Mouse (Mus musculus) T-cell, adult 2 months (primary cell): ENCODE measurements around the gene Hvcn1.

Source experiments
- DNase-seq: peaks from one replicate; pipeline ENCODE4 v3.0.0; 2022; ENCODE audit warnings: low spot score

Gene Hvcn1

DNA sequence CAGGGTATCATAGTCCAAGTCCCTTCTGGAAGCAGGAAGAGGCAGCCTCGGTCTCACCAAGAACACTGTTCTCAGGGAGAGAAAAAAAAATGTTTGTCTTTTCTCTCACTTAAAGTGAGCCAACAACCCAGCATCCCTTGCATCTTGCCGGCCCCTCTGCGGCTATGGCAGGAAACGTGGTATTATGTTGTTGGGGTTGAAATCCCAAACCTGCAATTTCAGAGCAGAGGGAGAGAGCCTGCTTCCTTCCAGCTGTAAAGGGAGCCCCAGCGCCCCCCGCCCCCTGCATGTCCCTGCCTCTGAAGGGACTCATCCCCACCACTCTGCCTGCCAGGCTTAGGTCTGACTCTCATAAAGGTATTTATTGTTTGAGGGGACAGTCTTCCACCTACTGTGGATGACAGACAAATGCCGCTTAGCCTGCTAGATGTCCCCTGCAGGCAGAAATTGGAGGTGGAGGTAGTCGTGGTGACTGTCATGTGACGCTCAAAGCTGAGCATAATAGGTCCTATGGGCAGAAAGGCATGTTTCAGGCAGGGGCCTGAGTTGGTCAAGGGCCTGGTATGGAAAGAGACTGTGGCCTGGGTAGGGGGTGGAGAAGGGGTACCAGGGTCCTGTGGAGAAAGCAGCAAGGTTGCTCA, 28.7 kb downstream of the Hvcn1 start:
- DNase-seq = peak; percentile 81

GRCm38 (mm10) chr5:122237200-122237599, 30.6 kb downstream of the Hvcn1 start:
- no peak for DNase-seq

- no peak for DNase-seq
Measured at GRCm38 (mm10) chr5:122239618-122240017, 33.0 kb downstream of the Hvcn1 start.

DNA sequence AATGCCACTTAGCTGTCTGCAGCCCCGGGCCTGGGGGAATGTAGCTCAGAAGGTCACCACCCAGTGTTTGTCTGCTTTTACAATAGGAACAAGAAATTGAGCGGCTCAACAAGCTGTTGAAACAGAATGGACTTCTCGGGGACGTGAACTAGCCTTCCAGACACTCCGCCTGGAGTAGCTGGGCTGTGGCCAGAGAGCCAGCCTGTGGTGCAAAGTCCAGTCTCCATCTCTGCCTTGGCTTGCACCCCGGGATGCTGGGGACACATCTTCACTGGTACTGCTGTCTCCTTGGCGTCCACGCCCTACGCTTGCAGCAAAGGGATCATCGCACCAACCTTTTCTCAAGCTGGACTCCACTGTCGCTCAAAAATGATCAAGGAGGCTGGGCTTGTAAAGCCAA, 33.9 kb downstream of the Hvcn1 start:
- DNase-seq = no peak

DNA sequence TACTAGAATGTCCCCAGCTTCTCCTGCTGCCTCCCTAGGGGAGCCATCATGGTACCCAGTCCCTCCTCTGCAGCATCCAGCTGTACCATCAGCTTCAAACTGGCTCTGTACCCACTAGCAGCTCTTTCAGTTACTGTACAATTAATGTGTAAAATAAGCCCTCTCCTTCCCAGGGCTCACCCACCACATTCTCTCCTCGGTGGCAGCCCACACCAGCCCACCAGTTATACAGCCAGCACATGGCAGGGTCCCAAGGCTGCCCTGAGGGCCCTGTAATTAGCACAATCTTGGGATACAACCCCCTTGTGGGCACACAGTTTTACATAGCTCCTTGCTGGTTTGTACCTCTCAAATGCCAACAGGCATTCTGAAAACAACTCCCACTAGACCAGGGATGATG, 34.4 kb downstream of the Hvcn1 start:
- no peak for DNase-seq

DNA sequence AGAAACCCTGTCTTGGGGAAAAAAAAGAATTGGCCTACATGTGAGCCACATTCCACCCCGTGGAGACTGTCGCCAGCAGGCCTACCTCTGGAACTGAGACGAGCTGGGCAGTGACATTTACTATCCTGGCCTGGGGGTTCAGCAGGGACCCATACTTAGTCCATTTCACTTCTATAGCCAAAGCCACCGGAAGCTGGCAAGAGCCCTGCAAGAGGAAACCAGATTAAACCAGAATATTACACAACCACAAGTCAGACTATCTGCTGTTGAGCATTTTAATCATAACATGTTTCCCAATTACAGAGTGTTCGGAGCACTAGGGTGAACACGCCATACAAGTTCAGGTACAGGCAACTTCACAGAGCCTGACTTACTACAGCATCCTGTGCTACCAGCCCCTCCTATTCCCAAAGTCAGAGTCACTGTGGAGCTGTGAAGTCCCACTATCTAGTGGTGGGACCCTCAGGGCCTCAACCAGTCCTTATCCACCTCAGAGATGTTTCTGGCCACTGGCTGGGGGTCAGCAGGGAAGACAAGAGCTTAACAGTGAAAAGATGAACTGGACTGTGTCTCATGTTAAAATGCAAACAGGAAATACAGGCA, 36.0 kb downstream of the Hvcn1 start:
- DNase-seq = no peak

- DNase-seq = no peak
Measured at GRCm38 (mm10) chr5:122243781-122244523, 37.3 kb downstream of the Hvcn1 start.

GRCm38 (mm10) chr5:122245186-122245585, 38.6 kb downstream of the Hvcn1 start:
- DNase-seq = no peak

DNA sequence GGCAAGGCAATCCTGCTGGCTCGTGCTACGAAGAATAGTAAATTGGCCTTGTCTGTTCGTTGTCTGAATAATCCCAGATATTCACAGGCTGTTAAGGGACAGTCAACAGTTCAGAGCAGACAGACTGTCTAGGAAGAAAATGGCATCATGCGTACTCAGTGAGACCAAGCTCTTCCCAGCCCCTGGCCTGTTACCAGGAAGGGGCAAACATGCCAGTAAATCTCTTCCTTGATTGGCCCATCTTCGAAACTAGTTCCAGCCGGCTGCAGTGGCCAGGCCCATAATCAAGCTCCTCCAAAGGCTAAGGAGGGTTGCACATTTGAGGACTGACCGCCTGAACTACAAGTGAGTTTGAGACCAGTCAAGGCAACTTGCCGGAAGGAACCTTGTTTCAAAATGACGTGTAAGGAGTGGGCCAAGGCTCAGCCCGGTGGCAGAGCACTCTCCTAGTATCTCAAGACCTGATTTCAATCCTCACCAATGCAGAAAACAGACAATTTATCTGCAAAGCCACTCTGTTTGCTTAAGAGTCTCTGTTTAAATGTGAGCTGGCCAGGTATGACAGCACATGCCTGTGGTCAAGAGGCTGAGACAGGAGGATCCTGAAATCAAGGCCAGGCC, 40.1 kb downstream of the Hvcn1 start:
- no peak for DNase-seq

GRCm38 (mm10) chr5:122247529-122247928, 40.9 kb downstream of the Hvcn1 start:
- DNase-seq = no peak

- no peak for DNase-seq
Measured at GRCm38 (mm10) chr5:122247934-122248333, 41.3 kb downstream of the Hvcn1 start.

- DNase-seq = no peak
Measured at GRCm38 (mm10) chr5:122249281-122249680, 42.7 kb downstream of the Hvcn1 start.

DNA sequence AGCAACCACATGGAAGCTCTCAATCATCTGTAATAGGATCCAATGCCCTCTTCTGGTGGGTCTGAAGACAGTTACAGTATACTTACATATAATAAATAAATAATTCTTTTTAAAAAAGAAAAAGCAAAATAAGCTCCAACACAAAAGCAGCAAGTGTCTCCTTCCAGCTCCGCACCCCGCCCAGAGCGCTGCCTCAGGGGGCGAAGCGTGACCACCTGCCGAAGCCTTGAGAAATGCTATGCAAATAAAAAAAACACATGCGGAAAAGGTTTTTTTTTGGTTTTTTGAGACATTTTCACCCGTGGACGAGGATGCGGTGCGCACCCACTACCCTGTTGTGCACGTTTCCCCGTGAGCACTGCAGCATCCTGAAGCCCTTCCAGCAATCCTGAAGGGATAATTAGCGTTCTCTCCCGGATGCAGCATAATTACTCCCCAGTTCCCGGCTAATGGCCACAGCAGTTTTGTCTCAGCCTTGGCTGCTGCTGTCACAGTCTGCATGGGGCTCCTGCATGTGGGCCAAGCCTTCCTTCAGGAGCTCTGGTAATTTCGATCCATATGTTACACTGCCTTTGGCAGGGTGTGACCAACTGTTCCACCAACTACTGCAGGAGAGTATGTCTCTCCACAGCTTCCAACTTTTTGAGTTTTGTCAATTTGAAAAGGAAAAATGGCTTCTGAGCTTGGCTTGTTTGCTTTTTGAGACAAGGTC, 45.4 kb downstream of the Hvcn1 start:
- no peak for DNase-seq

GRCm38 (mm10) chr5:122258027-122258741, 51.6 kb downstream of the Hvcn1 start:
- DNase-seq = peak; percentile 23

DNA sequence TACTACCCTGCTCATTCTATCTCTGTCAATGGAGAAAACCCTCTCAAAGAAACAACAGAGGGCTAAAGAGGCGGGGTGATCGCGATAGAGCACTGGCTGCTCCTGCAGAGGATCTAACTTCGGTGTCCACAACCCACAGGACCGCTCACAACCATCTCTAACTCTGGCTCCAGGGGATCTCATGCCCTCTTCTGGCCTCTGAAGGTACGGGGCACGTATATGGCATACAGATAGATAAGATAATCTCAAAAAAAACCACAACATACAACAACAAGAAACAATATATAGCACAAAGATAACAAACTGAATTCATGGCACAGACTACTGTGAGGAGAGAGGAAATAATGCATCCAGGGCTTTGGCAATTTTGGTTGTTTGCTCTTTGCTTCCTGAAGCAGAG, 55.5 kb downstream of the Hvcn1 start:
- peak; percentile 45 for DNase-seq

- DNase-seq = peak; percentile 87
Measured at GRCm38 (mm10) chr5:122263933-122264905, 57.6 kb downstream of the Hvcn1 start, which contains the start of gene Tctn1. TSS of gene Tctn1 (minus strand) at chr5:122264460.

DNA sequence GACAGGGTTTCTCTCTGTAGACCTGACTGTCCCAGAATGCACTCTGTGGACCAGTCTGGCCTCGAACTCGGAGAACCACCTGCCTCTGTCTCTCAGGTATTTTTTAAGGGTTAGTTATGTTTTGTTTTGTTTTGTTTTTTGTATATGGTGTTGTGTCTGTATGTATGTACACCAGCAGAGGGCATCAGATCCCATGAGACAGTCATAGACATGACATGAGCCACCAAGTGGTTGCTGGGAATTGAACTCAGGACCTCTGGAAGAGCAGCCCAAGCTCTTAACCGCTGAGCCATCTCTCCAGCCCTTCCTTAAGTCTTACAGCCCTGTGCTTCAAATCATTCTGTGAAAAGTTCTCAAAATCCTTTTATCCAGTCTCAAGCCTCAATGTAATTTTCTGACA, 58.6 kb downstream of the Hvcn1 start:
- no peak for DNase-seq

DNA sequence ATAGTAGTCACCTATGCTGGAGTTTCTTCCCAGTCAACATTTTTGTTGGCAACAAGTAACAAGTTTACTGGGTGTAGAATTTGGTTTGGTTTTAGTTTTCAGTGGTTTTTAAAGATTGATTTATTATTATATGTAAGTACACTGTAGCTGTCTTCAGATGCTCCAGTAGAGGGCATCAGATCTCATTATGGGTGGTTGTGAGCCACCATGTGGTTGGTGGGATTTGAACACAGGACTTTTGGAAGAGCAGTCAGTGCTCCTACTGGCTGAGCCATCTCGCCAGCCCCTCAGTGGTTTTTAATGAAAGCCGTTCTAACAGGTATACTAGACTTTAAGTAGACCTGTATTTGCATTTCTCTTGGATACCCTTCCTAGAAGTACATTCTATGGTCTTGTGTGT, 59.3 kb downstream of the Hvcn1 start:
- DNase-seq = no peak

DNA sequence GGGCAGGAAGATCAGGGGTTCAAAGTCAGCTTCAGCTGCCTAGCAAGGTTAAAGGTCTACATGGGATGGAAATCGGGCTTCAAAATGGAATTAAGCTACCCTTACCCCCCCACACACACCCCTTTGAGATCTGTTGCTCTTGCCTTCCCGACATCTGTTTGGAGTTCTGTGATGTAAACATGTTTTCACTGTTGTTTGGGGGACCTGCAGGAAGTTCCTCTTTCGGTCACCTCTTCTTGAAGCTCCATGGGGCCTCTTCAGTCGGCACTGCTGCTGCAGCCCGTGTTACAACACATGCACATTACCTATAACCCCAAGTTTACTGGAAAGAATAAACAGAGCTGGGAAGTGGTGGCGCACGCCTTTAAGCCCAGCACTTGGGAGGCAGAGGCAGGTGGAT, 60.5 kb downstream of the Hvcn1 start:
- DNase-seq = no peak

DNA sequence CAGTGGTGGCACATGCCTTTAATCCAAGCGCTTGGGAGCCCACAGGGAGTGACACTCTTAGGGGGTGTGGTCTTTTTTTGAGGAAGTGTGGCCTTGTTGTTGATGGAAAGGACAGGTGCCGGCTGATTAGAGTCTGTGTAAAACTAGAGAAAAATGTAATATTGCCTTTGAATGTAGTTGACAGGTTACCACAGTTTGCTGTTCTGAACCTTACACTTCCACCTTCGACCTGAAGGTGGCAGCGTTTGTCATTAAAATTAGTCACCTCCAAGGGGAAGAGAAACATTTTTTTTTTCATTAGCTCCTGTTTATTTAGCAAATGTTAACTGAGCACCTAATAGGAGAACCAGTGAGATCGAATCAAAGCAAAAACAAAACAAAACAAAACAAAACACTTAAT, 61.3 kb downstream of the Hvcn1 start:
- peak; percentile 65 for DNase-seq
